Mouse (Mus musculus): ENCODE data around the gene Lsmem1.

The Lsmem1 gene

DNA sequence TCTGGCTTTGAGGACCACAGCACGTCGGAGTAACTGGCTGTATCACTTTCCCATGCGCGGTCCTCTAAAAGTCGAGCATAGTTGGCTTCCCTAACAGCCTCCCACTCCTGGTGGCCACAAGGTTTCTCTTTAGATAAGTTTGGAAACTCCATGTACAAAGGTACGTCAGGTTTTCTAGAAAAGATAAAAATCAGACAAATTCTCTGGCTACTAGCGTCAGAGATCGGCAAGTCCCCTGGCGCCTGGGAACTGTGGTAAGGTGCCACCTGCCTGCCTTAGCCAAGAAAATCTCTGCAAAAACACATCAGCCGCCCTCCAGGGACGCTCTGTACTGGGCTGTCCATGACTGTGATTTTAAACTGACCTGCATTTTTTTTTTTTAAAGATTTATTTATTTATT lies 64.8 kb downstream of the Lsmem1 start:
- DNase-seq = no peak

DNA sequence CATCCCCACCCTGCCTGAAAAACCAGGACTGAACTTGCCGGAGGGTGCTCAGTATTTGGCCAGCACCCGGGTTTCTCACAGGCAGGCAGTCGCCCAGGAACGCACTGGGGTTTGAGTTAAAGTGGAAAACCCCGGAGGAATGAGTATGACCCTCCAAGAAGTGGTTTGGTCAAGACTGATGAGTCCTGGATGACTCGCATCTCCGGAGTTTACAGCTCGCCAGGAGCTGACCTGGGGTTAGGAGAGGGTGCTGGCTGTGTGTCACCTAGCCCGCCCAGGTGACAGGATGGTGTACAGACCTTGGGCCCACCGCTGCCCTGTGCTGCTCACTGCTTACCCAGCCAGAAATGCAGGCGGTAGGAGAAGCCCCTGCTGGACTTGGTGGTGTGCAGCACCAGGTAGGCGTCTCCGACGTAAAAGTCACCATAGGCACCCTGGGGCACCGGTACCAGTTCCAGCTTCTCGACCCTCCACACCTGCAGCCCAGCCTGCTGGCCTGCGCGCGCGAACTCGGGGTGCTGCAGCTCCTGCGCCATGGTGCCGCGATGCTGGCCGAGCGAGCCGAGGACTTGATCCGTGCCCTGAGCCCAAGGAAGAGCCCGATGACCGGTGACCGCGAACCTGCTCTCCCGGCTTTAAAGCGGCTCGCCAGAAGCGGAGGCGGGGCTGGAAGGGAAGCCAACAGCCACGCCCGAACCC lies 65.6 kb downstream of the Lsmem1 start, which contains the start of gene Scin:
TSS of gene Scin (minus strand) at position 656 of the 699 bp plus-strand sequence.
- no peak for DNase-seq

DNA sequence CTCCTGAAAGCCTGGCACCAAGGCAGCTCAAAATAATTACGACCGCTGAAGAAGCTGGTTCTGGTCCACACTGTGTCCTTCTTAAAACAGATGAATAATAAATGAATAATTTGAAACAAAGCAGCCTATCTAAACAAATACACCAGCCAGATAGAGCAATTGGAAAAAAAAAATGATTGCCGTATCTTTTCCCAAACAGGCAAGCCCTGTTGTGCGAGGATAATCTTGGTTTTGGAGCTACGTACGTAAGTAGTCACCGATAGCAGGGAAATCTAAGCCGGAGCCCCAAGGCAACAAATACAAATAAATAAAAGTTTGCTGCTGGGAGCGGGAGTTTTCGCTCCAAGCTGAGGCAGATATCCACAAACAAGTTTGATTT lies 66.1 kb downstream of the Lsmem1 start:
- no peak for DNase-seq
